Mouse (Mus musculus): ENCODE results near the gene Pdk2. TPM values are rescaled to one million over a fixed set of nuclear protein-coding genes. Genes with fewer than 3 reads are reported as not detected.

The Pdk2 gene
- total RNA-seq, 2 experiments from 2014 or later = 133 TPM

DNA sequence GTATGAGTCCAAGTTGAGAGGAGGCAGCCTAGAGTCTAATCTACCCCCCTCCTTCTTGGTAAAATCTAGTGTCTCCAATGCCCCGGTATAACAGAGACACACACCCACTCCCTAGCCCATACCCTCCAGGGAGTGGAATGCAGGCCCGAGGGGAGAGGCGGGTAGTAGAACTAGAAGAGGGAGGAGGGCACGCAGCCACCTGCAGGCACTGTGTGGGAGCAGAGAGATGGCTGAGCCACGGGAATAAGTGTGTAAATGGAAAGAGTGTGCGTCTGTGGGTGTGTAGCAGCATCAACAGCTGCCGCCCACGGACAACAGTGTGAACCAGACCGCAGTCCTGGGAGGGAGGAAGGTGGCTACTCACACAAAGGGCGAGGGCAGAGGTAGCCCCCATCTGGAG lies 6.3 kb downstream of the Pdk2 start:
- TF ChIP-seq CTCF (conservative IDR thresholded peaks at IDR 0.05) = no peak
- DNase-seq (ENCODE audit: low spot score in 2 of 2) = no peak
- H3K4me3 ChIP-seq = no peak overlapping the region
- peak overlapping the region; percentile 23; the same call in 1 of the 2 replicates for H3K27ac ChIP-seq

DNA sequence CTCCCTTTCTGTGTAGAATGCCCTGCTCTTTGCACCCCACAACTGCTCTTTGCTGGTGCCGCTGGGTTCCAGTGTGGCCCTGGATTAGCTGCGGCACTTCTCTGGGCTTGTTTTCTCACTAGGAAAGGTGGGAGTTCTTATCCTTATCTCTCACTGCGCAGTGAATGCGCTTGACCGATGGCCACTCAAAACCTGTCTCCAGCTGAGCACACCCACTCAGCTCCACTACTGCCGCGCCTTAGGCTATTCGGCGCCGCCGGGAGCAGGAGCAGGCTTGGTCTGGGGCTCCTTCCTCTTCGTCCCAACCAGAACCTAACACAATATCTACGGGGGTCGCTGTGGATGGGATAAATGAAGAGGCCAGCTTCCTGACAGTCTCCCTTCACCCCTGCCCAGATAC lies 7.5 kb downstream of the Pdk2 start:
- DNase-seq (ENCODE audit: low spot score in 2 of 2) = no peak
- Histone ChIP-seq H3K4me3 (no peak overlapping the region), H3K27ac (peak overlapping the region; percentile 68; the same call in 1 of the 2 replicates)
- TF ChIP-seq CTCF (conservative IDR thresholded peaks at IDR 0.05) = no peak

DNA sequence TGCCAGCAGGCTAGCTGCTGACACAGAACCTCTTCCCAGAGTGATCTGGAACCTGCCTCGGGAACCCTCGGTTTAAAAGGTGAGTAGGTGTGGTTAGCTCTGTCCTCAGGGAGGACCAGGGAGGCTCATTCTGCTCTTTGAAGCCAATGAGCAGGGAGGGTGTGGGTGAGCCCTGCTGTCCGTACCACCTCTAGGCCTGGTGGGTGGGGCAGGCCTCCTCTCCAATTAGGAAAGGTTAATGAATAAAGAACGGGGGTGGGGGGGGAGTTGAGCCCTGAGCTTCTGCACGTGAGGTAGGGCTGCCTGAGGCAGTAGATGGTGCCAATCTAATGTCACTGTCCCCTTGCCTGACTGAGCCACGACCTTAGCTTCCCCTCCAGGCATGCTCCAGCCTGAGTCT lies 8.2 kb downstream of the Pdk2 start:
- H3K4me3 ChIP-seq = no peak overlapping the region
- no peak for DNase-seq (ENCODE audit: low spot score in 2 of 2)
- no peak for TF ChIP-seq CTCF (conservative IDR thresholded peaks at IDR 0.05)
- peak overlapping the region; percentile 68 for H3K27ac ChIP-seq

DNA sequence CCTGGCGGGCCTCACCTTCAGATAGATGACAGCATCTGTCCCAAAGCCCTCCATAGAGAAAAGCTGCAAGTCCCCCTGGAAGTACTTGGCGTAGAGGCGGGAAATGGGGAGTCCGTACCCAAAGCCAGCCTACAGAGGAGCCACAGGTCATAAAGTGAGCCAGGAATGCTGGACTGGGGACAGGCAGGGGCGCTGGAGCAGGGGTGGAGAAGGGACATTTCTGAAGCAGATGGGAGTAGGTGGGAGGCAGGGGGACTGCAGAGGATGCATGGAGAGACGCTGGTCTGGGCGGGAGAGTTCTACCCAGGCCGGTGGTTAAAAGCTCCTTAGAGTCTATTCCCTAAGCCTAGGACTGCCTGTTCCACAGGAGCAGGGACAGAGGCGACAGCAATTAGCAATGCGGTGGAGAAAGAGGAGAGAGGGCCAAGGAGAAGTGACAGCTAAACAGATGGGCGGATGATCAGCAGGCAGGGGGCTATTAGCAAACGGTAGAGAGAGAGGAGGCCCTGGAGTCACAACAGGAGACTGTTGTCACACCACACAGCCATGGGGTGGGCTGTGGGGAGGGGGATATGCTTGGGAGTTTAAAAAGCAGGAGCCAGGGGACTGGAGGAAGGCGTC lies 13.2 kb downstream of the Pdk2 start:
- Histone ChIP-seq H3K27ac (0 out of 2 replicates have a peak overlapping the region, but pooled peaks have one; percentile 3), H3K4me3 (no peak overlapping the region)
- no peak for DNase-seq (ENCODE audit: low spot score in 2 of 2)
- TF ChIP-seq CTCF (conservative IDR thresholded peaks at IDR 0.05) = no peak

DNA sequence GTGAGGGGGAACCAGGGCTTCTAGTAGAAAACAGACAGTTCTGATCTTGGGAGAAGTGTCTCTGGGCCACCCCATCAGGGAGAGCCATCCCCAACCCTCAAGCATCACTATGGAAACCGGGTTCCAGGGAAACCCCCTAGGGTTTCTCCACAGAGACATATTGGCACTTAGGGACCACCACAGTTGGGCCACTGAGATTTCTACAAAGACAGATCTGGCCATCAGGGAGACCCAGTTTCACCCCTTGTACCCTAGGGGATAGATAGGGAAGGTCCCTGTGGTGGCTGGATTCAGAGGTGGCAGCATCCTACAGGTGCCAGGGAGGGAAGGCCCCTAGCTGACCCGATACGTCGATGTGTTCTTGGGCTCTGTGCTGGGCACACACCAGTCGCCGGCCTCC lies 14.3 kb downstream of the Pdk2 start:
- no peak overlapping the region for H3K4me3 ChIP-seq
- no peak overlapping the region for H3K27ac ChIP-seq
- DNase-seq (ENCODE audit: low spot score in 2 of 2) = no peak
- no peak for TF ChIP-seq CTCF (conservative IDR thresholded peaks at IDR 0.05)

DNA sequence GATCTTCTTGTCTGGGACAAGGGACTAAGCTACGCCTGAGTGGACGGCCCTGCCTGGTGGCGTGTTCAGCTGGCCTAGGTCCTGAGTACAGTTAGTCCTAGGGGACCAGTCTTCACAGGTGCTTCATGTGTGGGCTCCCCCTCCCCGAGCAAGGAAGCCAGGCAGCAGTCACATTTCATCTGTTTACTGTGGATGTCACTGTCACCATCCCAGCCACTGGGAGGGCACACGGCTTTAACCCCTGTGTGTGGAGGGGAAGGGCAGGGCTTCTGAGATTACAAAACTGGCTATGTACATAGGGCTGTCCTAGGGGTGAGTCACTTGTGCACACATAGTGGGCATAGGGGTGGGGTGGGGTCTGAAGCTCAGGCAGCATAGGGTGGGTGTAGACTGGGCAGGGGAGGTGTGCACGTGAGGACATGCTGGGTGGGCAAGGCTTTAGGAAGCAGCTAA lies 15.0 kb downstream of the Pdk2 start:
- DNase-seq (ENCODE audit: low spot score in 2 of 2) = no peak
- Histone ChIP-seq H3K4me3 (no peak overlapping the region), H3K27ac (no peak overlapping the region)
- no peak for TF ChIP-seq CTCF (conservative IDR thresholded peaks at IDR 0.05)

DNA sequence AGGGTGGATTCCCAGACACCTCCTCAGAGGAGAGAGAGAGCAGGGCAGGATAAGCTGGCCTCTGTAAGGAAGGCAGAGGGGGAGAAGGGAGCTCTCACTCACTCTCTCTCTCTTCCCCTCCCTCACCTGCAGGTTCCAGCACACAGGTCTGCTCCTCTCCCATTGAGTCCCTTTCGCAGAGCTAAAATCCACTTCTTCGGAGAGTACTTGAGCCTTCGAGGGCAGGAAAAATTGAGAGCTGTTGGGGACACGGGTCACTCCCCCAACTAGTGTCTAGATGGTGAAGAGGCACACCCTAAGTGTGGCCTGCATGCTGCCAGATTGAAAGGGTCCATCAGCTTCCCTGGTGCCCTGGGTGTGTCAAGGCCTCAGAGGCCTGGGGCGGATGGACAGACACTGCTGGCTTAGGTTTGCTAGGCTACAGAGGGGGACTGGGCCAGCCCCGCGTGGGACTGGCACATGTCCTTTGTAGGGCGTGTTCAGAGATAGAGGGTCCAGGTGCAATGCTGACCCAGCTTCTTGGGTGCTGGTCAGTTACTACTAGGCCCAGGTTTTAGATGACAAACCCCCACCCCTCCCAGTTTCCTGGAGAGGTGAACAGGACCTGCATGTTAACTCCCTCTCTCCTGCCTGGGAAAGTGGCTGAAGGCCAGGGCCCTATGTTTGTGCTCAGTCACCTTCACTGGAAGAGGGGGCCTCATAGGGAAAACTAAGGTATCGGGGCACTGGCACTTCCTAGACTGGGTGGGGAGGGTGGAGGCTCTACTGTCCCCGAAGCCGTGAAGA lies 15.7 kb downstream of the Pdk2 start:
- no peak for DNase-seq (ENCODE audit: low spot score in 2 of 2)
- peak overlapping the region; percentile 78; the same call in 1 of the 2 replicates for H3K27ac ChIP-seq
- TF ChIP-seq CTCF (conservative IDR thresholded peaks at IDR 0.05) = no peak
- no peak overlapping the region for H3K4me3 ChIP-seq

DNA sequence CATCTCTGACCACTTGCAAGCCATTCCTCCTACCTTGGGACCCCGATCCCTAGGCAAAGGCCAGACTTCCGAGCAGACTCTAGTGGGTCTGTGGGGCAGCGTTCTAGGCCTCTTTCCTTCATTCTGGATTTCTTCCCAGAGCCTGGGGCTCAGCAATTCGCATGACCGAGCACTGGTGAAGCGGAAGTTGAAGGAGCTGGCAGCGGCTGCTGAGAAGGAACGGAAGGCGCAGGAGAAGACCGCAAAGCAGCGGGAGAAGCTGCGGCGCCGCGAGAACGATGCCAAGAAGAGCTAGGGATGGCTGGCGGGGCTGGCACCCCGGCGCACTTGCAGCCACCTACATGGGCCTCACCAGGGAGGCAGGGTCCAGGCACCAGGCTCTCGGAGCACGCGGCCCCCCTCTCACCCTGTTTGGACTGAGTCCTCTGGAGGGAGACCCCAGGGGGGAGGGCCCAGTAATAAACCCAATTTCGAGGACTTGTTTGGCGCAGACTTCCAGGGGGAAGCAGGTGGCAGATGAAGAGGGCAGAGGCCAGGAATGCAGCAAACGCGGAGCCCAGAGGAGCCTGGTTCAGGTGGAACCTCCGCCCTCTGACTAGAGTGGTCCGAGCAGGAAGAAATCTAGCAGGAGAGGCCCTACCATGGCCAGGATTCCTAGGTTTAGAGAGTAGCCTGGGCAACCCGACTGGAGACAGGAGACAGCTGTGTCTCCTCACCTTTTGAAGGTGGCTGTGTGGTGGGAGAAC lies 16.5 kb downstream of the Pdk2 start:
- Histone ChIP-seq H3K27ac (peak overlapping the region; percentile 78), H3K4me3 (no peak overlapping the region)
- peak in 1 of 2 experiments; percentile 52 for DNase-seq (ENCODE audit: low spot score in 2 of 2)
- TF ChIP-seq CTCF (conservative IDR thresholded peaks at IDR 0.05) = no peak

DNA sequence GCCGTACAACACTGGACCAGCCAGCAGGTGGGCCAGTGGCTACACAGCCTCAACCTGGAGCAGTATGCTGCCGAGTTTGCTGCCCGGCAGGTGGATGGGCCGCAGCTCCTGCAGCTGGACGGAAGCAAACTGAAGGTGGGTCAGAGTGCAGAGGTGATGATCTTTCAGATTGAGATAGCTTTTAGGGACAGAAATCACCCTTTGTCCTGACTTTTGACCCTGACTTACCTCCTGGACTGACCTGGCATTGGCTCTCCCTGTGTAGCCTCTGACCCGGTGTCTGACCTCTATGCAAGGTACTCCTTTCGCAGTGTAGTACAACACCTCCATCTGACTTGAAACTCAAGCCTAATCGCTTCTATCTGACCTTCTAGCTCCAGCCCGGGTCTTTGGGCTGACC lies 17.7 kb downstream of the Pdk2 start:
- TF ChIP-seq CTCF (conservative IDR thresholded peaks at IDR 0.05) = no peak
- no peak for DNase-seq (ENCODE audit: low spot score in 2 of 2)
- no peak overlapping the region for H3K27ac ChIP-seq
- no peak overlapping the region for H3K4me3 ChIP-seq

DNA sequence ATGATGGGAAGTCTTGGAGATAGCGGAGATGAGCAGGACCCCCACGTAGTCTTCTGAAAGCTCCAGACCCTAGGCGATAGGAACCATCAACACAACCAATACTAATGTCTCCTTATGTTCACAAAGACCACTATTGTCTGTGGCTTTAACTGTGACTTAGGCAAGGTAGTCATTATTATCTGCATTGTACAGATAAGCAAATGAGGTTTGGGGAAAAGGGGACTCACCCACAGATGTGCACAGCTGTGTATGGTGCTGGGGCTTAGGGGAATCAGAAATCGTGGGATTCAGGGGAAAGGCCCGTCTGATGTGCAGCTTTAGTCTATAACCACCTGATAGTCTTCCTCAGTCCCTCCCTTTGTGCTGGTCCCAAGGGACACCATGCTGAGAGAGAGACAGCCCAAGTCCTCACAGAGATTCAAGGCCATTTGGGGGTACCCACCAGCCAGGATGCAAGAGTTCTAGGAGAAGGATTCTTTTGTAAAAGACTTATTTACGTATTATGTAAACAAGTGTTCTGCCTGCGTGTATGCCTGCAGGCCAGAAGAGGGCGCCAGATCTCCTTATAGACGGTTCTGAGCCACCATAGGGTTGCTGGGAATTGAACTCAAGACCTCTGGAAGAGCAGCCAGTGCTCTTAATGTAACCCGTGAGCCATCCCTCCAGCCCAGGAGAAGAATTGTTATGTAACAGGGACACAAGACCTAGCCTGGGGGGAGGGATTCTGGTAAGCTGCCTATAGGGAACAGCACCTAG lies 18.7 kb downstream of the Pdk2 start:
- DNase-seq (ENCODE audit: low spot score in 2 of 2) = no peak
- Histone ChIP-seq H3K27ac (no peak overlapping the region), H3K4me3 (no peak overlapping the region)
- TF ChIP-seq CTCF (conservative IDR thresholded peaks at IDR 0.05) = peak; percentile 72

DNA sequence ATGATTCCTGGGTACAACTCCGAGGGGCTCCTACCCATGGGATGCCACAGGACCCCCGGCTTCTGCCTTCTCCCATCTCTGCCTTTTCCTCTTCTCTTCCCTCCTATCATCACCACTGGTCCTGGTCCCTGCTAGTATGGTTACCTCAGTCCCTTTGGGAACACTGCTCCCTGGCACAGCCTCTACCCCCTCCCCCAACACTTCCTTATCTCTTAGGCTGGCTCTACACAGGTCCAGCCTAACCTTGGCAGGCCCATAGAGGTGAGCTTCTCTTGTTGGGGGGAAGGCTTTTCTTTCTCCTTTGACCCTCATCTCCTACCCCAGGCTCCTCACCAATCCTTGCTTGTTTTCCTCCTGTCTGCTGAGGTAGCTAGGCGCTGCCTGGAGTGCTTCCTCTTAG lies 25.7 kb downstream of the Pdk2 start:
- H3K4me3 ChIP-seq = no peak overlapping the region
- no peak overlapping the region for H3K27ac ChIP-seq
- TF ChIP-seq CTCF (conservative IDR thresholded peaks at IDR 0.05) = no peak
- no peak for DNase-seq (ENCODE audit: low spot score in 2 of 2)

DNA sequence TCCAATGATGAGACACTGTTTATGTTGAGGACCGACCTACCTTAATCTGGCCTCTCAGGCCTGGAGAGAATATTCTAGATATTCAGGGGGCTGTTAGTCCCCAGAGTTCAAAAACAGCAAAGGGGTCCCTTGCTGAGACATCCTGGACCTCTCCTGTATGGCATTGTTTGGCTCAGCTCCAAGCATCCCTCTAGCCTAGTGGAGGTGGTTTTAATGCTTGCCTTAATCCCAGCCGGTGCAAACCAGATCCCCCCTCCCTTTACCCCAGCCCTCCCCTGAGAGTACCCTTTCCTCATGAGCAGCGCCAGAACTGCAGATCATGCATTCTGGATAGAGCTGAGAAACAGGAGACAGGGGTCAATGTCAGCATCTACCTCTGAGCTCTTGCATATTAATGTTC lies 28.7 kb downstream of the Pdk2 start:
- no peak overlapping the region for H3K4me3 ChIP-seq
- H3K27ac ChIP-seq = no peak overlapping the region
- TF ChIP-seq CTCF (conservative IDR thresholded peaks at IDR 0.05) = no peak
- DNase-seq (ENCODE audit: low spot score in 2 of 2) = no peak

Data from layer of hippocampus, adult 2 months (tissue).